Mouse (Mus musculus): ENCODE measurements around the gene Ugt1a5.

Ugt1a5 gene

DNA sequence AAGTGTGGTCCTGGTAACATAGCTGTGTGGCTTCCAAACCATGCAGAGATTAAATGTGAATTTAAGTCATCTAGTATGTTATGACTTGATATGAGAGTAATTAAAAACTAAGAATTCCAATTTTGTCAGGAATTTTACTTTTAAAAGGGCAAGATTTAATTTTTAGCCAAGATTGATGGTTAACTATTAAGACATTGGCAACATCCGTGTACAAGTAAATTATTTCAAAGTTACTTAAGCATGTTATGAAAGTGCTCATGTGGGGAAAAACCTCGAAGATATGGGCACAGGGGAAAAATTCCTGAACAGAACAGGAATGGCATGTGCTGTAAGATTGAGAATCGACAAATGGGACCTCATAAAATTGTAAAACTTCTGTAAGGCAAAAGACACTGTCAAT, 31.6 kb downstream of the Ugt1a5 start:
- no peak for DNase-seq (ENCODE audit: low spot score in 2 of 2)

DNA sequence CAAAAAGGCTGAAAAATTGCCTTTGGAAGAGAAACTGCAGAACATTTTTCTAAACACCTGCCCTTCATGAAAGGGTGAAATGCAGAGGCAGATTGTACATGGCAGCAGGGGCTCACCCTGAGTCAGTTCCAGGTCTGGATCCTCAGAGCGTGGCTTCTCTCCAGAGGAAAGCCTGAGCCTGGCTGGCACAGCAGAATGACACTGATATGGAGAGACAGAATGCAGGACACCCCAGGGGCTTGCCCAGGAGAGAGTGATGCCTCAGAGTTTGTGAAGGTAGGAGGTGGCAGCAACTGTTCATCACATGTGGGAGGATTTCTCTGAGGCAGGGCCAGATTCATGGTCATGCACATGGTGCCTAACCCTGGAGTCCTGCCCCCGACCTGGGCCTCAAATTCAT, 34.2 kb downstream of the Ugt1a5 start:
- no peak for DNase-seq (ENCODE audit: low spot score in 2 of 2)

DNA sequence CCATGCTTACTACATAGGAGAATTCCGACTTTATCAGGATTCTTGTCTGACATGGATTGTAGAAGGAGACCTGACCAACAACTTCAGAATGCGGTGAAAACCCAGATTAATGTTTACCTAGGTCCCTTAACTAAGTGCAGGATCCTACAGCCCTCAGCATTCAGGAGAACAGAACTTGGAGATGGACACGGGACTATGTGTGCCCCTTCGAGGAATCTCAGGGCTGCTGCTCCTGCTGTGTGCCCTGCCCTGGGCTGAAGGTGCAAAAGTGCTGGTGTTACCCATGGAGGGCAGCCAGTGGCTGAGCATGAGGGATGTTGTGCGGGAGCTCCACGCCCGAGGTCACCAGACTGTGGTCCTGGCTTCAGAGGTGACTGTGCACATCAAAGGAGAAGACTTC, 34.6 kb downstream of the Ugt1a5 start, which contains the start of gene Ugt1a2:
Gene Ugt1a2 (plus strand): TSS at position 146 of the 400 bp plus-strand sequence.
- DNase-seq (ENCODE audit: low spot score in 2 of 2): no peak

DNA sequence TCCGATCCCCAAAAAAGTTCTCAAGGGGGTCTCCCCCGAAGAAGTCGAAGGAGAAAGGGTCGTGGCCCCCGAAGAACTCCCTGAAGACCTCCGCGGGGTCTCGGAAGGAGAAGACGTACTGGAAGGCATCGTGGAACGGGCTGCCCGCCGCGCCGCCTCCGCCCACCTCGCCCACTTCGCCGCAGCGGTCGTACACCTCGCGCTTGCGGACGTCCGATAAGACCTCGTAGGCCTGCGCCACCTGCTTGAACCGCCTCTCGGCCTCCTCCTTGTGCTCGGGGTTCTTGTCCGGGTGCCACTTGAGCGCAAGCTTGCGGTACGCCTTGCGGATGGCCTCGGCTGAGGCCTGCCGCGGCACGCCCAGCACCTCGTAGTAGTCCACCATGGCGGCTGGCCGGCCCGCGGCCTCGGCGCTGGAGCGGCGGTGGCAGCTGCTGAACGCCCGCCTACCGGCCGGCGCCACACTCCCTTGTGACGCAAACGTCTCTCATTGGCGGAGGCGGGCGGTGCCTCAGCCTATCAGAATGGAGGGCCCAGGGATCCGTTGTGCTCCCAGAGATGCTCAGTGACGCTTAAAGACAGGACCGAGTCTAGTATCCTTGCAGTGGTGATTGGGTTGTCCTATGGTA, 39.6 kb downstream of the Ugt1a5 start, which contains the start of gene Dnajb3:
Gene Dnajb3 (minus strand): TSS at position 489 of the 629 bp plus-strand sequence.
- peak; percentile 73 to 80 for DNase-seq (ENCODE audit: low spot score in 2 of 2)

DNA sequence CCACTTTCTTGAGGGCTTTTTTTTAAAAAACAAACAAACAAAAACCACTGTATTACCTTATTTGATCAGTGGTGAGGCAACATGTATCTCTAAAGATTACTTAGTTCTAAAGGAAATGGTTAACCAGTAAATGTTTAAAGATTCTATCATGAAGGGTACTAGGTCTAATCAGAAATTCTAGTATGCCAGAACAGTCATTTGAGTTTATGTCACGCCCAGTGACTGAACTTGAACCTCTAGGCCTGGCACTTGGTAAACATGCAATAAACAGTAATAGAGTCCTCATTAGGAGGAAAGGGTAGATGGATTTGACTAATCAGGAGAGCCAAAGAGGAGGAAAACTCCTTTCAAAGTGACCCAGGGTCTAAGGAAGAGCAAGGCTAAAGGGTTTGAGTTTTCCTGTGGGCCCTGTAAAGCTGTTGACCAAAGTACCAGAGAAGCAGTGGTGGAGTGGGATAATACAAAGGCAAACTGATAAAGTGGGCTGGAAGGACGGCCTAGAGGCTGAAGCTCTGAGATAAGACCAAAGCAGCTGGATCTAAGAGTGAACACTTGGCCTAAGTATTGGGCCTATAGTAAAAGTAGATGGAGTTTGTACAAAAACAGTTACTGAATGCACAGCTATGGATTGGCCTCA, 41.1 kb downstream of the Ugt1a5 start:
- DNase-seq (ENCODE audit: low spot score in 2 of 2): no peak

DNA sequence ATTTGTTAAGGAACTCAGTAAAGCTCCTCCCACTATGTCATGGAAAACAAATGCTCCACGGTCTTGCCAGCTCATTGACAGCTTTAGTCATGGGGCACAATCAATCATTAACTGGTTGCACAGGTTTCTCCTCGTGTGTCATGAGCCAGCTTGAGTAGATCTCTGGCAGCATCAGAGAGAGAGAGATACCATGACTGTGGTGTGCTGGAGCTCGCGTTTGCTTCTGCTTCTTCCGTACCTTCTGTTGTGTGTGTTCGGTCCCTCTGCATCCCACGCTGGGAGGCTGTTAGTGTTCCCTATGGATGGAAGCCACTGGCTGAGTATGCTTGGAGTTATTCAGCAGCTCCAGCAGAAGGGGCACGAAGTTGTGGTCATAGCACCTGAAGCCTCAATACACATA, 46.0 kb downstream of the Ugt1a5 start, which contains the start of gene Ugt1a1:
Gene Ugt1a1 (plus strand): TSS at position 148 of the 400 bp plus-strand sequence.
- DNase-seq (ENCODE audit: low spot score in 2 of 2): no peak

DNA sequence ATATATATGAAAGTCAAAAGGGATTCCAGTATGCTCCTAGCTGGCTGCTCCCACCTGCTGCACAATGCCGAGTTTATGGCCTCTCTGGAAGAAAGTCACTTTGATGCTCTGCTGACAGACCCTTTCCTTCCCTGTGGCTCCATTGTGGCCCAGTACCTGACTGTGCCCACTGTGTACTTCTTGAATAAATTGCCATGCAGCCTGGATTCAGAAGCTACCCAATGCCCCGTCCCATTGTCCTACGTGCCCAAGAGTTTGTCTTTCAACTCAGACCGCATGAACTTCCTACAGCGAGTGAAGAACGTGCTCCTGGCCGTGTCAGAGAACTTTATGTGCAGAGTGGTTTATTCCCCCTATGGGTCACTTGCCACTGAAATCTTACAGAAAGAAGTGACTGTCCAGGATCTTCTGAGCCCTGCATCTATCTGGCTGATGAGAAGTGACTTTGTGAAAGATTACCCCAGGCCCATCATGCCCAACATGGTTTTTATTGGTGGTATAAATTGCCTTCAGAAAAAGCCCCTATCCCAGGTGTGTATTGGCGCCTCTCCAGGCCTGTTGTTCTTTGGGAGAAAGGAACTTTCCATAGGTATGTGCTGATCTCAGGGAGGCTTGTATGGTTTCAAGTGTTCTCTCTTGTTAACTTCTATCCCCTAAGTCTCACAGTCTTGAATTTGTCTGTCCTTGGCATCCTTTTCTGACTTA, 46.7 kb downstream of the Ugt1a5 start:
- no peak for DNase-seq (ENCODE audit: low spot score in 2 of 2)

DNA sequence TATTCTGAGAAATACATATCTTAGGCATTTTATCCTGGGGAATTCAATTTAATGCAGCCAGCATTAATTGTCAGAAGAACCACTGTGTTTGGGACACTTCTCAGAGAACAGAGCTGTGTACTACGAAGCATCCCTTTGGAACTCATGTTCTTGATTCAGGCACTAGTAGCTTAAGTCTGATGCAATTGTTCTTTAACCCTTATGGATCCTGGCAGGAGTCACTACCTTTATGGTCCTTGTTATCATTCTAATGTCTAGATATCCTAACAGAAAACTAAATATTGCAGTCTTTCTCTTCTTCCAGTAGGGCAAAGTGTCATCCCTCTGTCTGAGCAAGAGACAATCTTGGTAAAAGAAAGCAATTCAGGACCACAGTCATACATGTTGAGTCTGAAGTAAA, 47.2 kb downstream of the Ugt1a5 start:
- no peak for DNase-seq (ENCODE audit: low spot score in 2 of 2)

DNA sequence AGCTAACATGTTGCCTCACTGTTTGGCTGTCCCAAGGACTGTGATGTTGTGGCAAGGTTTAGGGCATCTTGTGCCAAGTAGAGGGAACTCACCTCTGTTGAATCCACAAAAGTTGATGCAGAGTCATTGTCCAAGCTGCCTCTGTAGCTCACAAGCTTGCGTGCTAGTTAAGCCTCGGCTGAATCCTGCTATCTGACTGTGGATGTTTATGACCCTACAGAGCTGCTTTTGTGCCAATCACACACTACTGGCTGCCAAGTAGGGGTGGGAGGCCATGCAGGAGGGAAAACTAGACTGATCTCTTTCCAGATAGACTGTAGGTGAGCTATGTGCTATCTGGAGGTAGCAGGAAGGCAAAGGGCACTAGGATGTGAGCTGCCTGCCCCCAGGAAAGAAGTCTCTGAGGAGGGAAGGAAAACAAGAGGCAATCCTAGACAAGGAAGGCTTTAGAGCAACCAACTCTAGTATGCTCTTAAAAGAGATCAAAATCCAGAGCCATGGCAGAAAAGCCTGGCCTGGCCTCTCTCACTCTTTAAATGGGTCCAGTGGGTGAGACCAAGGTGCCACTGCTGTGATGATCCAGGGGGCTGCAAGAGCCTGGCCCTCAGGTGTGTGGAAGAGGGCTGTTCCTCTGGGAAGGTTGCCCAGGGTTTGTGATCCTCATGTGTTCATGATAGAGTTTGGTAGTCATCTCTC, 48.1 kb downstream of the Ugt1a5 start:
- no peak for DNase-seq (ENCODE audit: low spot score in 2 of 2)

DNA sequence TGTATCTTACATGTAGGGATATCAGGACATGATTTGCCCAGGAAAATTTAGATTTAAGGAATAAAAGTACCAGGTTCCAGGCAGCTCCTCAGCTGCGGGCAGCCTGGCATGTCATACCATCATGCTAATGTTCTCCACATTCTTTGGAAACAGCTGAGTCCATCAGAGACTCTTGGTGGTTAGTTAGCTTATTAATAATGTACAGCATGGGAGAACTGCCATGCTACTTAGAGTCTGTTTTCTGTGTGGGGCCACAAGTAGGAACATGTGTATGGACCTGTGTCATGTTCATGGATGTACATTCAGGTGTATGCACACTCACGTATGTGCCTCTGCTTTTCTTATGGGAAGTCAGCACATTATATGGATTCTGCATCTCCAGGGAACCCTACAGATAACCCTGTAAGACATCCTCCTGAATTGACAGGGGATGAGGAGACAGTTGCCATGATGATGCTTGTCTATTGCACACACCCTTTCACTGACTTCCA, 48.7 kb downstream of the Ugt1a5 start:
- DNase-seq (ENCODE audit: low spot score in 2 of 2): no peak

DNA sequence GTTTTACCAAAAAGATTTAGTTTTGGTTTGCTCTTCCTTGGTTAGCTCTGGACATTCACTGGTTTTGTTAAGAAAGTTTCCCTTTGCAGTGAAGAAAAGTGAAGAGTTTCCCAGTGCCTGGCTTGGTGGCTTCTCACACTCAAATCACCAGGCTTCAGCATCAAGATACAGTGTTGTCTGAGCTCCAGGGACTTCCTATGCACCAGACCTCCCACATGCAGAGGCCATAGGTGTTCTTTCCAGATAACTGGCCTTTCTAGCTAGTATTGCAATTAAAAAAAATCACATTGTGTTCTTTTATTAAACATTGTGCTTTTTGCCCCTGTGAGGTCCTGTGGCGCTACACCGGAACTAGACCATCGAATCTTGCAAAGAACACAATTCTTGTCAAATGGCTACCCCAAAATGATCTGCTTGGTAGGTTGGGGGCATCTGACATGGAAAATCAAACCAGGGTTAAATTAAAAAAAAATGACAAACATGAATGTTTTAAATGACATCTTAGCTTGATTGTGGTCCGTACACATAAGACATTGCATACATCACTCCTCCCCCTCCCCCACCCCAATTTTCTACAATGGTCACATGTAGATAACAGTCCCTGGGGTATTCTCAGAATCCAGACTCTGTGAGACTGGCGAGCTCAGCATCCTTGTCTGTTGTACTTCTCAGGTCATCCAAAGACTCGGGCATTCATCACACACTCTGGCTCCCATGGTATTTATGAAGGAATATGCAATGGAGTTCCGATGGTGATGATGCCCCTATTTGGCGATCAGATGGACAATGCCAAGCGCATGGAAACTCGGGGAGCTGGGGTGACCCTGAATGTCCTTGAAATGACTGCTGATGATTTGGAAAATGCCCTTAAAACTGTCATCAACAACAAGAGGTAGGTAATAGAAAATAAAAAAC, 49.9 kb downstream of the Ugt1a5 start:
- no peak for DNase-seq (ENCODE audit: low spot score in 2 of 2)

DNA sequence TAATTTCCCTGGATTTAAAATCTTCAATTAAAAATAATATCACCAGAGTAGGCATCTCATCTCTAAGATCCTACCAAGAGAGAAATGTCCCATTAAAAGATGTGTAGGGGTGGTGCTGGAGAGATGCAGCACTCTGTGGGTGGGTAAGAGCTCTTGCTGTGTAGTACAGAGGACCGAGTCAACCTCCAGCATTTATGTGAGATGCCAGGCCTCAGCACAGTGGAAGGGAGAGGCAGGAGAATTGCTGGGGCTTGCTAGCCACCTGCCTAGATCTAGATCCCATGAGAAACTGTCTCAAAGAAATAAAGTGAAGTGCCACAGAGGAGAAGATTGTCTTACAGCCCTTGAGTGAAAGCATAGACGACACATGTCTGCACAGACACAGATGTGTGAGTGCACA, 50.7 kb downstream of the Ugt1a5 start:
- no peak for DNase-seq (ENCODE audit: low spot score in 2 of 2)

DNA sequence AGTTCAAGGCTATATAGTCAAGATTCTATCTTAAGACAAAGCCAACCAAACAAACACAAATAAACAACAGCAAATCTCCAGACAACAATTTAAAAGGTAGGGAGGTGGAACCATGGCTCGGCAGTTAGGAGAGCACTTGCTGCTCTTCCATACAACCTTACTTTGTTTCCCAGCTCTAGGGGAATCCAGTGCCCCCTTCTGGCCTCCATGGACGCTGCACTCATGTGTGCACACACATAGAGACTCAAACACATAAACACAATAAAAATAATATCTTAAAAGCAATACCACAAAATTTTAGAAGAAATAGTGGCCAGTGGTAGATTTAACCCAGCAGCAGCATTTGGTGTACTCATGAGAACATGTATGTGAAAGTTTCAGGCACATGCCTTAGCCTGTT, 51.3 kb downstream of the Ugt1a5 start:
- no peak for DNase-seq (ENCODE audit: low spot score in 2 of 2)

DNA sequence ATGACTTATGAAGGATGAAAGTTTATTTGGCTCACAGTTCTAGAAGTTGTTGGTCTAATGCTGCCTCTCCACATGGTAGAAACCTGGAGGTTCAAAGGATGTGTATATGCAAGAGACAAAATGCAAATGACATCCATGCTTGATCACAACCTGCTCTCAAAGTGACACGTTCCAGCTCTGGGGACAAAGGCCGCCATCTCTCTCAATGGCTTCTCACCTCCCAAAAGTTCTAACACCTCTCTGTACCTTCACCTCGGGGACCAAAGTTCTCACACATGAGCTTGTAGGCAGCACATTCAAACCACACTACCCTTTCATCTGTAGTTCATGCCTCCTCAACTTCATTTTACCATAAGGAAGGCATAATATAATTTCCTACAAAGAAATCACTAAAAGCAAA, 51.8 kb downstream of the Ugt1a5 start:
- no peak for DNase-seq (ENCODE audit: low spot score in 2 of 2)

DNA sequence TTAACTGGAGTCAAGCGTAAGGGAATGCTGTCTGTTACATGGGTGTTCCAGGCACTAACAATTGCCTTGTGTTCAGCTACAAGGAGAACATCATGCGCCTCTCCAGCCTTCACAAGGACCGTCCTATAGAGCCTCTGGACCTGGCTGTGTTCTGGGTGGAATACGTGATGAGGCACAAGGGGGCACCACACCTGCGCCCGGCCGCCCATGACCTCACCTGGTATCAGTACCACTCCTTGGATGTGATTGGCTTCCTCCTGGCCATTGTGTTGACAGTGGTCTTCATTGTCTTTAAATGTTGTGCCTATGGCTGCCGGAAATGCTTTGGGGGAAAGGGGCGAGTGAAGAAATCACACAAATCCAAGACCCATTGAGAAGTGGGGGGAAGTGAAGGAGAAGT, 52.2 kb downstream of the Ugt1a5 start:
- DNase-seq (ENCODE audit: low spot score in 2 of 2): peak in 1 of 2 experiments; percentile 25

DNA sequence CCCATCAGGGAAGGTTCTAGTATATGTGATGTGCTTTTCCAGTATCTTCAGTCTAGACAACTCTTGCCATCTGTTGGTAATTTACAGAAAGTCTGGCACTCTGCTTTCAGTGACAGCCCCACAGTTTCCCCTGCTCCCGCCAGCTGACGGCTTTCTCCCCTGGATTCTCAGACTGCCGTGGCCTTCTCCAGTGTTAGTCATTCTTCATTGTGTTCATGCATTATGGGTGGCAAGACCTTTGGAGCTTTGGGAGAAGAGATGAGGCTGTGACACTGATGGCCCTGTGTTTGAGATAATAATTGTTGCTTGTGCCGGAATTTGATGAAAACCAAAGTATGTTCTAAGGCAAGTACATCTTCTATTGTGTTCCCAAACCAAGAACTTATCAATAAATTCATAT, 52.8 kb downstream of the Ugt1a5 start:
- DNase-seq (ENCODE audit: low spot score in 2 of 2): no peak

DNA sequence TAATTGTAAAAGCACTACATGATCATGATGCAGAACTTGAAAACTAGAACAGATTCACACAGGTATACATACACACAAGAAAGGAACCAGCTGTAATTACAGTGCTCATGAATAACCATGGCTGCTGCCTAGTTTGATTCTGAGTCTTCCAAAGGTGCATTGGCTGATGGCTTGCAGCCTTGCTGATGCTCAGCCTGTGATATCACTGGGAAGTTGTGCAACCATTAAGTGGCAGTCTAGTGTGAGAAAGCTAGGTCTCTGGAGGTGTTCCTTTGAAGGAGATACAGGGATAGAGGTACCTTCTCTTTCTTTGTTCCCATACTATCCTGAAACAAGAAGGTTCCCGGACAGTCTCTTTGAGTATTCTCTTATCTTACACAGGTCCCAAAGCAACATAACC, 53.2 kb downstream of the Ugt1a5 start:
- DNase-seq (ENCODE audit: low spot score in 2 of 2): peak in 1 of 2 experiments; percentile 20

DNA sequence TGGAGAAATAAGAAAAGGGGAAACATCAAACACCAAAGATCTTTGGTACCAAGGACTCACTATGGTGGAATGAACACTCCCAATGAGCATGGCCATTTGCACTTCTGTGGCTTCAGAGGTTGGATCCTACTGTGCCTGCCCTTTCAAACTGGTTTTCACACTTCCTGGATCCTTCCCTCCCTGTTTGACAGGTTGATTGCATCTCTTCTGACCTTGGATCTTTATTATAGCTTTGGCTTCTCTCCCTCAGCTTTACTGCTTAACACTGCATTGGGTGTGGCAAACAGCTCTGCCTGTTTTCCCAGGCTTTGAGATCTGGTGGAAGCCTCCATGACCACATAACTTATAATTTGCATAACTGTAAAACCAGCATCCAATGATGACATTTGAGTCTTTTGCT, 54.5 kb downstream of the Ugt1a5 start:
- peak in 1 of 2 experiments; percentile 11 for DNase-seq (ENCODE audit: low spot score in 2 of 2)

DNA sequence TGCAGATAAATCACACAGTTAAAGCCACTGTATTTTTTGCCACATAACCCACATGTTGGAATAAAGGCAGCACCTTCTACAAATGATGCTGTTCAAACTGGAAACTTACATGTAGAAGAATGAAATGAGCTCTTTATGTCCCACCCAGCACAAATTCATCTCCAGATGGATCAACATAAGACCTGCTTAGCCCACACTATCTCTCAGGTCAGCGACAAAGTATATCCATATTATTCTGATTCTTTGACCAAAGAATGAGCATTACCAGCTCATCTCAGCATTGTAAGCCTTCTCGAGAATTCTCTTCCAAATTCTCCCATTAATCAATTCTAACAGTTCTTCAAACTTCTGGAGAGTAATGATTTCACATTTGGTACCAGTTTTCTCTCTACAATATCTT, 56.4 kb downstream of the Ugt1a5 start:
- no peak for DNase-seq (ENCODE audit: low spot score in 2 of 2)

DNA sequence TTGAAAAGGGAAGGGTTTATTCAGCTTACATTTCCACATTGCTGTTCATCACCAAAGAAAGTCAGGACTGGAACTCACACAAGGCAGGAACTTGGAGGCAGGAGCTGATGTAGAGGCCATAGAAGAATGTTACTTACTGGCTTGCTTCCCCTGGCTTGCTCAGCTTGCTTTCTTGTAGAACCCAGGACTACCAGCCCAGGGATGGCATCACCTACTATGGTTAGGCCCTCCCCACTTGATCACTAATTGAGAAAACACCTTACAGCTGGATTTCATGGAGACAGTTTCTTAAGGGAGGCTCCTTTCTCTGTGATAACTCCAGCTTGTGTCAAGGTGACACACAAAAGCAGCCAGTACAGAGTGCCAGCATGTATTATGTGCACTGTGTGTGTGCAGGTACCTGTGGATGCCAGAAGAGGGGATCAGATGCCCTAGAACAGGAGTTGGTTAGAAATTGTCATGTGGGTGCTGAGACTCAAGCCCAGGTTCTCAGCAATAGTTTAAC, 57.3 kb downstream of the Ugt1a5 start:
- DNase-seq (ENCODE audit: low spot score in 2 of 2): peak in 1 of 2 experiments; percentile 7

DNA sequence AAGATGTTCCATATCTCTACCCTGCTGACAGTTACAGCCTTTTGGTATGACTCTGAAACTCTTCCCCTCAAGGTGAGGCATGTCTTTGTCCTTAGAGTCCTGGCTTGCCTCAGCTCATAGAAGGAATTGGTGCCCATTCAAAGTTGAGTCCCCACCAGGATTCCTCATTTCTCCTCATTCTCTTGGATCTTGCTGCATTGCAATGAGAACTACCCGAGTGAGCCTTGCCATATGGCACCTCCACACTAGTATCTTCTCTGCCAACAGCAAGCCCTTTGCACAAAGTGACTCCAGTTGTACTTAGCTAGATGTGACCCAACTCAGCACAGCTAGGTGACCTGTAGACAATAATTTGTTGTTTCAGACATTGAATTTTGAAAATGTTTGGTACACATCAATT, 57.8 kb downstream of the Ugt1a5 start:
- DNase-seq (ENCODE audit: low spot score in 2 of 2): peak in 1 of 2 experiments; percentile 10

Data from thymus, postnatal 10 days (tissue).